Mouse (Mus musculus) testis, postnatal 14 days (tissue): ENCODE data around the gene Crhr2.
A peak's percentile ranks its signal among the peaks of the same experiment; 100 is the strongest.

Source experiments
- DNase-seq: peaks from one replicate; pipeline ENCODE4 v3.0.0; 2021; ENCODE audit warnings: low spot score

Crhr2 gene

GRCm38 (mm10) chr6:55123056-55123455 lies 9.8 kb downstream of the Crhr2 start:
- DNase-seq = no peak

- no peak for DNase-seq
Observed at GRCm38 (mm10) chr6:55117325-55118109, 15.3 kb downstream of the Crhr2 start.

GRCm38 (mm10) chr6:55108358-55108757 lies 24.5 kb downstream of the Crhr2 start:
- peak; percentile 27 for DNase-seq

- no peak for DNase-seq
Observed at GRCm38 (mm10) chr6:55098603-55099002, 34.2 kb downstream of the Crhr2 start.

GRCm38 (mm10) chr6:55098030-55098429 lies 34.8 kb downstream of the Crhr2 start:
- DNase-seq = no peak

GRCm38 (mm10) chr6:55093431-55094146 lies 39.2 kb downstream of the Crhr2 start:
- DNase-seq = no peak

GRCm38 (mm10) chr6:55091396-55091795 lies 41.4 kb downstream of the Crhr2 start:
- no peak for DNase-seq

- DNase-seq = no peak
Observed at GRCm38 (mm10) chr6:55090639-55091038, 42.2 kb downstream of the Crhr2 start.

- no peak for DNase-seq
Observed at GRCm38 (mm10) chr6:55087355-55087754, 45.5 kb downstream of the Crhr2 start.

GRCm38 (mm10) chr6:55082261-55083051 lies 50.4 kb downstream of the Crhr2 start:
- DNase-seq = no peak

GRCm38 (mm10) chr6:55081379-55081778 lies 51.4 kb downstream of the Crhr2 start:
- DNase-seq = no peak

- DNase-seq = no peak
Observed at GRCm38 (mm10) chr6:55076561-55077255, 56.1 kb downstream of the Crhr2 start.

- DNase-seq = no peak
Observed at GRCm38 (mm10) chr6:55065903-55066302, 66.9 kb downstream of the Crhr2 start.

- no peak for DNase-seq
Observed at GRCm38 (mm10) chr6:55064477-55064827, 68.4 kb downstream of the Crhr2 start.

- no peak for DNase-seq
Observed at GRCm38 (mm10) chr6:55063793-55064476, 68.9 kb downstream of the Crhr2 start.

- no peak for DNase-seq
Observed at GRCm38 (mm10) chr6:55062200-55062599, 70.6 kb downstream of the Crhr2 start.

- no peak for DNase-seq
Observed at GRCm38 (mm10) chr6:55061328-55061727, 71.5 kb downstream of the Crhr2 start.

GRCm38 (mm10) chr6:55060241-55060825 lies 72.5 kb downstream of the Crhr2 start:
- no peak for DNase-seq

- DNase-seq = no peak
Observed at GRCm38 (mm10) chr6:55057427-55057826, 75.4 kb downstream of the Crhr2 start.

GRCm38 (mm10) chr6:55054491-55054890 lies 78.3 kb downstream of the Crhr2 start:
- DNase-seq = no peak

GRCm38 (mm10) chr6:55049186-55049585 lies 83.6 kb downstream of the Crhr2 start:
- no peak for DNase-seq
